Mouse (Mus musculus): Measurements from ENCODE around the gene Zmynd10.

Zmynd10 gene

DNA sequence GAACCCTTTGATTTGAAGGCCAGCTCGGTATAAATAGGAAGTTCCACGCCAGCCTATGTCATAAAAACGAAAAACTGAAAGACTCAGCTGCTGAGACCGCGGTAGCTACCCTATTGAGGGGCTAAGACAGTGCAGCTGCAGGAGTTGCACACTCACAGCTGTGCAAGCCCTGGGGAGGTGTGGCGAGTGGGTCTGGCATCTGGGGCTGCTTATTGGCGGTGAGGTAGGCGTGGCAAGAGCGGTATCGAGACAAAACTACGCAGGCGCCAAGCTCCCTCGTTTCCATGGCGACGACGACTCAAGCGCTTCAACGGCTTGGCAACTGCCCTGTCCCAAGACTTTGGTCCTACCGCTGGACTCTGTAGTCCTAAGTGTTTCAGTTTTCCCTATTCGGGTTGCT is at the start of gene Zmynd10:
TSS of gene Zmynd10 (plus strand) at position 273 of the 400 bp plus-strand sequence.
- peak; percentile 97 for DNase-seq

DNA sequence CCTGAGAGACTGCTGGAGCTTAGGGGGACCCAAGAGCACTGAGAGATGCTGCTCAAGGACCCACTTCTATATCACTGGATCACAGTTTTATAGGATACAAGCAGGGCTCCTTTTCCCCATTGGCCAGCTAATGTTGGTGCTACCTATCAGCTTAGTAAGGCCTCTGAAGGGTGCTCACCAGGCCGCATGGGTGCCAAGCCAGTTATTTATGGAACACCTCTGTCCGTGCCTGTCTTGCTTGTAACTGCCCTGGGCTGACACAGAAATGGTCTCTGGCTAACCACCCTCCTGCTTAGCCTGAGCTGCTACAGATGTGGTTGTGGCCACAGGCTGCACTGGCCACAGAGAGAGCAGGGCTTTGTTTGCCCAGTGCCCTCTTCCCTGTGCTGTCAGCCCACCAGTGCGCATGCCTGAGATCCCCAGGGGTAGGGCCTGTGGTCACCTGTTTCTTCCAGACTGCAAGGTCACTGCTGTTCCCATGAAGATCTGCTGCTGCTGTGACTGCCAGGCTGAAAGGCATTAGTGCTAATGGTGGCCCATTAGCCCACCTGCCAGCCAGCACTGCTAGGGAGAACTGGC is 46.3 kb upstream of the Zmynd10 start:
- DNase-seq: no peak

DNA sequence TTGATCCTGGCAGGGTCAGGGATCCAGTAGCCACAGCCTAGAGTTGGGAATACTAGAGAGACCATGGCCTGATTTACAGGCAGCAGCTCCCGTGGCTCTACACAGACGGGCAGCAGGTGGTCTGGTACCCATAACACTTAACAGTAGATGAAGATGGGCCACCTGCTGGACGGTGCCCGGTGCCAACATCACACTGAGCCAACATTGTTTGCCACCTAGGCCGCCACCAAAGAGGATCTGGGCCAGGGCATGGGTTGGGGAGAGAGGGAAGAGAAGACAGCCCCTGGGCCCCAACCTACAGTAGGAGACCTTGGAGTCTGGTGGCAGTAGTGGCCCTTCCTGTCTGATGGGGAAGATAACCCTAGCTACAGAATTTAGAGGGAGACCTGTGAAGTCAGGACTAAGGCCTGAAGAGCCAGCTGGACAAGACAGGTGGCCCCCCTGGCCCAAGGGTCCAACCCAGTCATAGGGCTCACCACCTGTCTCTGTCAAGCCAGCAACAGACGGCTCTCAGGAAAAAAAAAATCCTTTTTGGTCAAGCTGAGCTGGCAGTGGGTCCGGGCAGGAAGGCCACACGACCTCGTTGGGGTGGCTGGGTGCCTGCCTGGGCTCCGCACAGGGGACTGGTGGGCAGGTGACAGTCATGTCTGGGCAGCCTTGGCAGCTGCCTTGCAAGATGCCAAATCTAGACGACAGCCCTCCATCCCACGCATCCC is 44.8 kb upstream of the Zmynd10 start:
- no peak for DNase-seq

DNA sequence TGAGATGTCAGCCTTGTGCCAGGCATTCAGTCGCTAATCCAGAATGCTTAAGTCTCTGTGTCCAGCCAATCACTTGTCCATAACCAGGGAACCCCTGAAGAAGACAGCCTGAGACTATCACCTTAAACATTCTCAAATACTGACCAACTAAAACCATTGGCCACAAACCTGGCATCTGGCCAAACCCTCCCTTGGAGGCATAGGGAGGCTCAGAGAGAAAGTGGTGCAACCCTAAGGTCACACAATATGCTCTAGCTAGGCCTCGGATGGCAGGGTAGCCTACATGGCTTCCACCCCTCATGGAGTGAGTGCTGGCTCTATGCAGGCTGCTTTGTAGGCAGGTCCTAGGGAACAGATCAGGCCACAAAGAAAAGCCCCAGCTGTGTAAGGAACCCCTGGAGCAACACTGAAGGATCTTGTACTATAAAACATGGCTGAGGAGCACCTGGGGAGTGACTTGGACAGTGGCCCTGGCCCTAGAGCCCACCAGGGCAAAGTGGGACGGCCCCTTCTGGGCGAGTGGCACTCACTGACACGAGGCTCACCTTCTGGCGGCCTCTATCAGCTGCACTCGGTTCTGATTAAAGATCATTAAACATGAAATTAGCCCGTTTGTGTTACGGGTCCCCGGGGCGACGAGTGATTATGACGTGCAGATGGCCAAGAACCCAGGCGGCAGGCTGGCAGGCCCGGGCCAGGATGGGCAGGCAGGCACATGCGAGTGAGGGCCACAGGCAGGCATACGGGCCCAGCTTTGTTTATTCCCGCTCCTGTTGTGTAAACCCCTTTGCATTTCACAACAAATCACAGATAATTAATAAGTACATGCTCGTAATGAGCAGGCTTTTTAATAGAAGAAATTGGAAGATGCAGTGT is 42.2 kb upstream of the Zmynd10 start:
- DNase-seq: no peak

DNA sequence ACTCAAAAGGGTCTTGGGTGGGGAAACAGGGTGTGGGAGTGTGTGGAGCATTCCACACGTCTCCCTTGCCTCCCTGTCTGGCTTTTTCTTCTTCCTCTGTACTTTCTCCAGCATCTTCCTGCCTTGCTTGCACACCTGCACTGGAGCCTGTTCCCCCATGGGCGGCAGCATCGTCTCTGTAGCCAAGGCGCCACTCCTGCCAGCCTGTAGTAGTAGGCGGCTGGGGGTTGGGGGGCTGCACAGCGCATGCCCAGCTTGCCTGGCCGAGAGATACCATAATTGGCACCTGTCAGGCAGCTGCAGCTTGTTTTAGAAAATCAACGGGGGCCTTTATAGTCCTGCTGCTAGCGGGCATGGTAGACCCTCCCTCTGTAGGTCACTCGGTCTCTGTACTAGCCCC is 38.8 kb upstream of the Zmynd10 start:
- no peak for DNase-seq

DNA sequence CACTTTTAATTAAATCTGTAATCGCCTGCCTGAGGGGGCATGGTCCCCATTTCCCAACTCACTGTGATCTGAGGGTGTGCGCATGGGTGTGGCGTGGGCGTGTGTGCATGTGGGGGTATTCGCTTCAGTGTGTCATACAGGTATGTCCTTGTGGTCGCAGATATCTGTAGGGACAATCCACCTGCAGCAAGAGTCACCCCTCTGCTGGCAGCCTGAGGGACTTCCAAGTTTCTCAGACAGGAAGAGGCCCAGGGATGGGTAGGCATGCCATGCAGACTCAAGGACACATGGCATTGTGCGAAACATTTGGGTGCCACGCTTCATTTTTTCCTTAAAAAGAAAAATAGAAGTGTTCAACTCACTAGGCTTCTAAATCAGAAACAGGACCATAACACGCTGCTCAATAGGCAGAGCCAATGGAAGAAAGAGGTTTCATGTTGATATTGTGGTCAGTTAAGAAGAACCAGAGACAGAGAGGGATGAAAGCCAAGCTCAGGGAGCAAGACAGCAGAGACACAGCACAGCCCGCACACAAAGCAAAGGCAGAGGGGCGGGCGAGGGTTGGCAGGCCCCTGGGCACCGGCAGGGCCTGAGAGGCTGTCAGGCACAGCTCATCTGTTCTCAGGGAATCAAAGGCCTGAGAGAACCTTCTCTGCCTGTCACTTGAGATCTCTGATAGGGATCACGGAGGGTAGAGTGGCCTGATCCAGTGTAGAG is 36.6 kb upstream of the Zmynd10 start:
- DNase-seq: no peak

DNA sequence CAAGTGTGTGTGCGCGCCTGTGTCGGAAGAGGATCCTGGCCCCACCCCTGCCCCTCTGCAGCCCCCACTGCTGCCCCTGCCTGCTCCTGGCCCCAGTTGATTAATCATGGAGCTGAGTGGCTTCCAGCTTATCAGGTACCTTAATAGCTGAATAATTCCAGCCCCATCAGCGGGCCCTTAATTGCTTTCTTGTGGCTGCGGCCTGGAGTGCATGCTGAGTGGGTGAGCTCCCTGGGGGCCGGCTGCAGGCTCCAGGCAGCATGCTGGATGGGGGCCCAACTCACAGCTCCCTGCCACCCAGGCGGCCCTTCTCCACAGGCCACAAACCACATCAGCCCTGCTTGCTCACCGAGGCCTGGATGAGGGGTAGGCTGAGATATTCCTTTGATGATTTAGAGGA is 35.7 kb upstream of the Zmynd10 start:
- DNase-seq: no peak

DNA sequence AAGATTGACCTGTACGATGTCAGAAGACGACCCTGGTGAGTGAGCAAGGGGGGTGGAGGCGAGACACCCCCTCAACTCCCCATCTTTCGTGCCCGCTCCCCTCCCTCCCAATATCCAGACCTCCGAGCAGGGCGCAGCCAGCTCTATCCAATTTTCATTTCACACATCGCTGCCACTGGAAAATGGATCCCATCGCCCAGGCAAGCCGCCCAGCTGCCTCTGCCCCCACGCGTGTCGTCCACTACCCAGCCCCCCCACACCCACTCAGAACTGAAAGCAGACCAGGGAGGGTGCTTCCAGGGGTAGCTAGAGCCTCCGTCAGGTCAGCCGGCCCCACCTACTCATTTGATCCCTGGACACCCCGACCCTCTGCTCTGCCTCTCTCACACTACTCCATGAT is 34.8 kb upstream of the Zmynd10 start:
- no peak for DNase-seq

DNA sequence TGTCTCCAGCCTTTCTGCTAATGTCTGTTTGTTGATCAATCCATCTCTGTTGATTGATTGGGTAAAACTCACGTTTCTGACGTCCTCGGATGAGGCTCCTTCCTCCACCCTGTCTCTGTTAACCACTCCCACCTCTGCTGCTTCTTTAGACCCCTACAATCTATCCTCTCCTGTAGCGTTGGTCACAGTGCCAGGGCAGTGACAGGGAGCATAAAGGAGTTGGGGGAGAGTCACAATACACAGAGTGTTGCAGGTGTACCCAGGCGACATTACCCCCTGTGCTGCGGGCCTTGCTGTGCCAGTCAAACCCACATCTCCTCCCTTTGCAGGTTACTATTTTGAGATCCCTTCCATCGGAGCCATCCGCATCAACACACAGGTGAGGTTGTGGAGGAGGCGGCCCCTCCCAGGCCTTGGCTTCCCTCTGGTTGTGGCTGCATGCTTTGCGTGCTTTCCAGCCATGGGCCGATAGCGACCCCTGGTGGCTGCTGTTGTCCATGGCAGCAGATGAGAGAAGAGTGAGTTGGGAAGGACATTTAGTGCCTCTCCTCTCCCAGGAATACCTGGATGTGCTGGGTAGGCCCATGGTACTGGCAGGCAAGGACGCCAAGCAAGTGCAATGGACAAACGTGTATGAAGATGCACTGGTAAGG is 32.7 kb upstream of the Zmynd10 start:
- peak; percentile 76 to 92 for DNase-seq

DNA sequence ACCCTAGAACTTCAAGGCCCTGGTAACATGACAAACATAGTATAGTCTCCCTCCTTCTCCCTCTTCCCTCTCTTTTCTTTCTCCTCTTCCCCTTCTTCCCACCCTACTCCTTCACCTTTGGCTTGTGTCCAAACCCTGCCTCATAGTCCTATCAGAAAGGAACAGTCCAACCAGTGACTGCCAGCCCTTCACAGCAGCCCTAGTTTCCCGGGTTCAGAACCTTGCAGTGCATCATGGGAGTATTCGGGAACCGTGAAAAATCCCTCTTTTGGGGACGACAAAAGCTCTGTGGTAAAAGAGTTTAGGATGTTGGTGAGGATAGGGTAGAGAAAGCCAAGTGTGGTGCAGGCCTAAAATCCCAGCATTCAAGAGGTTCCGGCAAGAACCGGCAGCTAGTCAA is 26.8 kb upstream of the Zmynd10 start:
- DNase-seq: no peak

DNA sequence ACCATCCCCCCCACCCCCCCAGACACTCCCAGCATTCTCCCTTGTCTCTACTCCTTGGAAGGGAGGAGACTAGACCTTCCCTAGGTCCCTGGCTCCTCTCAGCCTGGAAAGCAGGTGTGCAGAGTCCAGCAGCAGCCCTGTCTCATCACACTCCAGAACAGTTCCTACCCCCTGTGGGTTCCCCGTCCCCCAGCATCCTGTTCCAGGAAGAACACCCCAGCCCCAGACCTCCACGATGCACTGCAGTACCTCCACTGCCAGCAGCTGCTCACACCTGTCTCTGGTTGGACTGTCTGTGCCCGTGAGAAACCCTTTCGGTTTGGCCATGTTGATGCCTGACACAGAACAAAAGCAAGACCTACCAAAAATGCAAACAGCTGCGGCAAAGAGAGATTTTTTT is 25.9 kb upstream of the Zmynd10 start:
- no peak for DNase-seq

DNA sequence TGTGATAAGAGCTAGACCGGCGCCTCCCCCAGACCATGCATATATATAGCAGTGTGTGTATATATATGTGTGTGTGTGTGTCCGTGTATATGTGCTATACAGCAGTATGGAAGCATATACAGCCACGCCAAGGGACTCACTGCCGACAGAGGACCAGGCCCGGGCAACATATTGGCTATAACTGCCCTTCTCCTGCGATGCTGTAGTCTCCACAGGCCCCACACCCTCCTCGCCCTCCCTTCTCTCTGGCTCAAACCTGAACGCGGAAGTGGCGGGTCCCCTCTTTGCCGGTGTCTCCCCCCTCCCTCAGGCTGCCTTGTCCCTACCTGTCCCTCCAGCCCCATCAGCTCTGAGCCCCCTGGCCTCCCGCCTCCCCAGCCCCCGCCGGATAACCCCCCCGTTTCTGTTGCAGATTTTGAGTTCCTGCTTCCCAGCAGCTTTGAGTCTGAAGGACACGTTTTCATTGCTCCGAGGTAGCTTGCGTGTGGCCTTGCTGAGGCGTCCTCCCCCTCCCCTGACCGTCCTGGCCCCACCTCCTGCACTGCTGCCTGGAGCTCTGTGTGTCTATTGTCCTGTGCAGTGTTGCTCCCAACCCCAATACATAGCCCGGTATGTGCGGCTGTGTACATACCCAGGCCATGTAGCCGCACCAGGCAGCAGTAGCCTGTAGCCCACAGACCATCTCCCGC is 25.2 kb upstream of the Zmynd10 start:
- no peak for DNase-seq

DNA sequence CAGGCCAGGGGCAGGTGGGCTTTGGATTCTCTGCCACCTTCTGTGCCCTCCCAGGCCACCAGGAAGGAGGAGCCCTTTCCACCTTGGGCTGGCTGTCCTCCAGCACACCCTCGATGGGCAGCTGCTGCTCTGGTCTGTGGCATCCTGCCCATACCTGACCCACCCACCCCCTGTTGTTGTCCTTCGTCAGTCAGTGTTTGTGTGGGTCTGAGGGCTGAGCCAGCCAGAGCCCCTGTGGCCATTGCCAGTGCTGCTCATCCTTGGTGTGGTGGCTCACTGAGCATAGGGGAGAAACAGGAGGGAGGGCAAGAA is 24.7 kb upstream of the Zmynd10 start:
- DNase-seq: no peak

DNA sequence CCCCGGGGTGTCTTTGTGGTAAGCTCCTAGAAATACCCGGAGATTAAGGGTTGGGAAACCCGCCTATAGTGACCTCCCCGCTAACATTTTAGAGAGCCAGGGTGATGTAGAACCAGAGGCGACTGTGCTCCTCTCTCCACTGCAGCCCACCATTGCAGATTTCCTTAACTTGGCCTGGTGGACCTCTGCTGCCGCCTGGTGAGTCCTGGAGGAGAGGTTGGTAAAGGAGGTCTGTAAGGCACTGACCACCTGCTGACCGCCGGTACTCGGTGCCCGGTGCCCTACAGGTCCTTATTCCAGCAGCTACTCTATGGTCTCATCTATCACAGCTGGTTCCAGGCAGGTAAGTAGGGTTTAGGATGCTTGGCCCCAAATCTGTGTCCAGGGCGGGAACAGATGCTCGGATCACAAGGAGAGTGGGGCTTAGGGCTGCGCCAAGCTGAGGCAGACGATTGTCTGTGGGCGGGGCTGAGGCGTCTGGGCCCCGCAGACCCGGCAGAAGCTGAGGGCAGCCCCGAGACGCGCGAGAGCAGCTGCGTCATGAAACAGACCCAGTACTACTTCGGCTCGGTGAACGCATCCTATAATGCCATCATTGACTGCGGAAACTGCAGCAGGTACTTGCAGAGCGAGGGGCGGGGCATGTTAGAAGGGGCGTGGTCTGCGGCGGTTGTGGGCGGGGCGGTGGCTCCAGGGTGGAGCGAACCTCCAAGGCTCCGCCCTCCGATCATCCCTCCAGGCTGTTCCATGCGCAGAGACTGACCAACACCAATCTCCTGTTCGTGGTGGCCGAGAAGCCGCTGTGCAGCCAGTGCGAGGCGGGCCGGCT is 20.7 kb upstream of the Zmynd10 start:
- peak; percentile 77 to 87 for DNase-seq

DNA sequence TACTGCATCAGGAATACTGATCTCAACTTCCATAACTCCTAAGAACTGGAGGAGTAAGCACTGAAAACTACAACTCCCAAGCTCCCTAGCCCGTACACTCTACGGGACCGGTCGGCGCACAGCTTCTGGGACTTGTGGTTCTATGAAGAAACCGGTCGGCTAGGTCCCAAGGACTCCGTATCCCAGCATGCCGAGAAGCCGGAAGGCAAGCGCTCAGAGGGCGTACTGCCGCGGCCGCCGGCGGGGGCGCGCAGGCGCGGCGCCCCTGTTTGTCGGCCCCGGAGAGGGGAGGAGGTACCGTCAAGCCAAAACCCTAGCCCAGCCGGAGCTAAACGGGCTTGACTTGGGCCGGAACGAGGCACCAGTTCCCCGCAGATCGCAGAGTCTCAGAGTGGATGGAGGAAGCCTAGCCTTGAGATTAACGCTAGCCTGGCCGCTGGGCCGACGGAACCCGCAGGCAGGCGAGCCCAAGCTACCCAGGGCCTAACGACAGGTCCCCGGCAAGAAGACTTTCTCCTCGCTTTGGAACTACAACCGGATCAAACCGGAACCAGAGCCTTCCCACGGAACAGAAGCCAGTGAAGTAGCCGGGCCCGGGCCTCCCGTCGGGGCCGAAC is 13.2 kb upstream of the Zmynd10 start, which contains the start of gene Tmem115:
TSS of gene Tmem115 (plus strand) at position 155 of the 617 bp plus-strand sequence.
- DNase-seq: peak; percentile 92 to 98

DNA sequence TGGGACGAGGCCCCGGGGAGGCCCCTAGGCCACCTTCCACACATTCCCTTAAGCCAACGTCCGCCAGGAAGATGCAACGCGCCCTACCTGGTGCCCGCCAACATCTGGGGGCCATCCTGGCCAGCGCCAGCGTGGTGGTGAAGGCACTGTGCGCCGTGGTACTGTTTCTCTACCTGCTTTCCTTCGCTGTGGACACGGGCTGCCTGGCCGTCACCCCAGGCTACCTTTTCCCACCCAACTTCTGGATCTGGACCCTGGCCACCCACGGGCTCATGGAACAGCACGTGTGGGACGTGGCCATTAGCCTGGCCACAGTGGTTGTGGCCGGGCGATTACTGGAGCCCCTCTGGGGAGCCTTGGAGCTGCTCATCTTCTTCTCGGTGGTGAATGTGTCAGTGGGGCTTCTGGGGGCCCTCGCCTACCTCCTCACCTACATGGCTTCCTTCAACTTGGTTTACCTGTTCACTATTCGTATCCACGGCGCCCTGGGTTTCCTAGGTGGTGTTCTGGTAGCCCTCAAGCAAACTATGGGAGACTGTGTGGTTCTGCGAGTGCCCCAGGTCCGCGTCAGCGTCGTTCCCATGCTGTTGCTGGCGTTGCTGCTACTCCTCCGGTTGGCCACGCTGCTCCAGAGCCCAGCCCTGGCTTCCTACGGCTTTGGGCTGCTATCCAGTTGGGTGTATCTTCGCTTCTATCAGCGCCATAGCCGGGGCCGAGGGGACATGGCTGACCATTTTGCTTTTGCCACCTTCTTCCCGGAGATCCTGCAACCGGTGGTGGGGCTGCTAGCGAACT is 12.5 kb upstream of the Zmynd10 start:
- peak in 1 of 2 experiments; percentile 49 for DNase-seq

DNA sequence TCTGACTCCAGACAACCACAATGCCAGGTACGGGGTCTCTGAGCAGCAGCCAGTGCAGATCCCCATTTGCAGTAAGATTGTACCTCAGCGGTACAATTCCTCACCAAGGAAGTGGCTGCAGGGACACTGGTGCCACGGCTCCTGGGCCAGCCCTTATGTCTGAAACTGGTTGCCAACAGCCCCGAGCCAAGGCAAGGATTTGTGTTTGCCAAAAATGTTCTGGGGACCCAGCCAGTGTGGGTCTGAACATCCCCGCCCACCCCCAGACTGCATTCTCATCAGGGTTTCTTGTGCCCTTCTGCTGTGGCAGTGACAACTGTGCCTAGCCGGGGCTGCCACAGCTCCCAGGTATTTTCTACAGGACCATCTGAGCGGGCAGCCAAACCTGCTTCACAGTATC is 8.9 kb upstream of the Zmynd10 start:
- no peak for DNase-seq

DNA sequence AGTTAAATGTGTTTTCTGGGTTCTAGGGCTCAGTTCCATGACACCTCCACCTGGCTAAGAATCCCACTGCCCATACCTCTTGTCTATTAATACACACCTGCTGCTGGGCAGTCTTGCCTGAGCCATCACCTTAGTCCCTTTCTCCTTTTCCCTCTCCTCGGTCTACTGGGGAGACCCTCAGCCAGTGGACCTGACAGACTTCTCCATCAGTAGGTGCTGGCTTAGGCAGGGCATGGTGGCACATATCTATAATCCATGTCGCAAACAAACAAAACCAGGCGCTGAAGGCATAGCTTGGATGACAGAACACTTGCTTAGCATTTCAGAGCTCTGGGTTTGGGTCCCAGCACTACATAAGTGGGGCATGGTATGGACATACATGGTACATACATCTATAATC is 8.4 kb upstream of the Zmynd10 start:
- no peak for DNase-seq

DNA sequence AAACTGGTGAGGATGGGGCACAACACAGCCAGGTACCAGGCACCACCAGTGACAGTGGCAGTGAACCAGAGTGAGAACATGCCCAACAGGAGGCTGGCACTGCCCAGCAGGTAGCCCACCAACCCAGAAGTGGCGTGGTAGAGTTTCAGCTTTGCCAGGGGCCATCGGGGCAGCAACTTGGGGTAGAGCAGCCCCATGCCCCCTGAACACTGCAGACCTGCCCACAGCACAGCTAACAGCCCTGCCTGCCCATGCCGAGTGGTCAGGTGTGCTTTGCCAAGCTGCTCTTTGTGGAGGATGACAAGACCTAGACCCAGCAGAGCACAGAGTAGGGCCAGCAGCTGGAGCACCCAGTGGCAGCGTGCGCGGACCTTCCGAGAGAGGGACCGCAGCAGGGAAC is 7.2 kb upstream of the Zmynd10 start:
- no peak for DNase-seq

DNA sequence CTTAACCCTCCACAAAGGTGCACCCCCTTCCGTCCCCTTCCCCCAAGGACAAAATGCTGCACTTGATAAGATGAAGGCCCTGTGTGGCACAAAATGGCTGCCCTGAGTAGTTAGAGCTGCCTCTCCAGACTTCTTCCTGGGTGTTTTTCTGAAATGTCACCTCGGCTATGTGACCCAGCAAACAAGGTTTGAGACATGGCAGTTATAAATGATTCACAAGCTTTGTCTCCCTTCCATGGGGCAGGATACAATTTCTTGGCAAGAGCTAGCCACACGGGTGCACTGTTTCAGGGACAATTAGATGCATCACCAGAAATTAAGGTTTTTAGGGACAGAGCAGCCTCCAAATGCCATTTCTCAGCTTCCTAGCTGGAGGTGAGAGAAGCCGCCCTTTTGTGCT is 6.7 kb upstream of the Zmynd10 start:
- no peak for DNase-seq
